20 mouse cellular contexts compared by ENCODE assay signal in the genomic region with DNA sequence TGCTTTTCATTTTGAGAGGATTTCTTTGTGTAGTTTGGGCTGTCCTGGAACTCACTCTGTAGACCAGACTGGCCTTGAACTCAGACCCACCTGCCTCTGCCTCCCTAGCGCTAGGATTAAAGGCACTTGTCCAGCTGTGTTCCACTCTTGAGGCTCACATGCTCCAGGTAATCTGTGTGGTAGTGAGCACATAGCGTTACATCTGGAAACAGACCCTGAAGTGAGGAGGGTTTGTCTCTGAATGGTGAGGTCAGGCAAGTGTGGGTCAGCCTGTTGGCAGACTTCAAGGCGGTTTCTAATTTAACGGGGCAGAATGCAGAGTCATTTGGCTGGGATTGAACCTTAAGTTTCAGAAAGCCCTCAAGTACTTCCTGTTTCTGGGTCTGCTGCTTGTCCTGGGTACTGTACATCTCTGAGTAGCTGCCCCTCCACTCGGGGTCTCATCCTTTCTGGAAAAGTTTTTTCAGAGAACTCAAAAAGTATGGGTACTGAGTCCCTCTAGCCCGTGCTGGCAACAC. TPM values are rescaled to one million over a fixed set of nuclear protein-coding genes. Genes with fewer than 3 reads are reported as not detected.
DNase-seq lines count a peak whose midpoint lies in the region; ATAC-seq and TF ChIP-seq lines count a peak whose summit lies in the region.
"Had no signal": no experiment of that assay in that cellular context is flagged by ENCODE, and none has a peak within 500 bp of the region (broad histone marks: within the 10 kb centered on the region; RNA-seq: fewer than 3 reads in every experiment).

No protein-coding gene starts in this region.

- WGBS in limb, embryonic 12.5 days, result 73% methylated on average over 6 of the region's 6 CpGs
- WGBS in limb, embryonic 10.5 days, result 80% methylated on average over 6 of the region's 6 CpGs
- 73% methylated on average over 6 of the region's 6 CpGs for WGBS in kidney, embryonic 14.5 days

- no peak for TF ChIP-seq CTCF in MEL (IDR thresholded peaks at IDR 0.05 in 2 of 3, conservative IDR thresholded peaks at IDR 0.05 in 1 of 3; ENCODE audit: control insufficient read depth in 1 of 3, insufficient read depth in 1 of 3, low read depth in 2 of 3, low read length in 3 of 3, poor library complexity in 1 of 3, severe bottlenecking in 1 of 3)

- no peaks in the 10 kb centered on the region for H3K9me3 ChIP-seq in limb, embryonic 12.5 days
- no peaks in the 10 kb centered on the region for H3K9me3 ChIP-seq in limb, embryonic 10.5 days (replicated peaks)
- no peaks in the 10 kb centered on the region for H3K9me3 ChIP-seq in MEL (replicated peaks; ENCODE audit: insufficient read depth, low read length)
- no peaks in the 10 kb centered on the region for H3K9me3 ChIP-seq in kidney, embryonic 14.5 days (ENCODE audit: control insufficient read depth, low read length)
- H3K9me3 ChIP-seq: embryonic facial prominence, embryonic 15.5 days; forebrain, embryonic 15.5 days; G1E; hindbrain, embryonic 12.5 days had no signal

- no peaks in the 10 kb centered on the region for H3K27me3 ChIP-seq in limb, embryonic 12.5 days
- H3K27me3 ChIP-seq in limb, embryonic 10.5 days (ENCODE audit: low read depth, poor library complexity, severe bottlenecking), result no peaks in the 10 kb centered on the region
- H3K27me3 ChIP-seq in MEL (ENCODE audit: control insufficient read depth in 1 of 2, insufficient read depth in 2 of 2, low read length in 2 of 2), result no peaks in the 10 kb centered on the region
- no peaks in the 10 kb centered on the region for H3K27me3 ChIP-seq in kidney, embryonic 14.5 days (ENCODE audit: control insufficient read depth, insufficient read depth, low read length)
- H3K27me3 ChIP-seq: embryonic facial prominence, embryonic 15.5 days; forebrain, embryonic 15.5 days; hindbrain, embryonic 12.5 days had no signal

- no peak overlapping the region for H3K9ac ChIP-seq in limb, embryonic 12.5 days (replicated peaks)
- H3K9ac ChIP-seq in MEL (ENCODE audit: control insufficient read depth, low read depth, low read length, poor library complexity, severe bottlenecking), result no peak overlapping the region
- H3K9ac ChIP-seq in kidney, embryonic 14.5 days (ENCODE audit: low read depth, low read length), result no peak overlapping the region
- H3K9ac ChIP-seq: embryonic facial prominence, embryonic 15.5 days; forebrain, embryonic 15.5 days; hindbrain, embryonic 12.5 days had no signal

- H3K27ac ChIP-seq in limb, embryonic 12.5 days, result 0 out of 2 replicates have a peak overlapping the region, but pooled peaks have one; percentile 8
- H3K27ac ChIP-seq in limb, embryonic 10.5 days, result no peak overlapping the region
- no peak overlapping the region for H3K27ac ChIP-seq in MEL (ENCODE audit: control insufficient read depth, low read depth, low read length)
- H3K27ac ChIP-seq in kidney, embryonic 14.5 days (ENCODE audit: low read depth, low read length), result no peak overlapping the region
- H3K27ac ChIP-seq: embryonic facial prominence, embryonic 15.5 days; forebrain, embryonic 15.5 days; hindbrain, embryonic 12.5 days had no signal

- H3K4me1 ChIP-seq in limb, embryonic 12.5 days (replicated peaks), result peaks cover 60% of the 10 kb centered on the region
- peaks cover 65% of the 10 kb centered on the region for H3K4me1 ChIP-seq in limb, embryonic 10.5 days
- H3K4me1 ChIP-seq in MEL (ENCODE audit: control insufficient read depth in 1 of 2, insufficient read depth in 2 of 2, low read length in 2 of 2), result peaks cover 3 to 8% of the 10 kb centered on the region in 2 experiments; a peak in 2 of 4 replicates
- H3K4me1 ChIP-seq in kidney, embryonic 14.5 days (ENCODE audit: control insufficient read depth, insufficient read depth, low read length), result peaks cover 24% of the 10 kb centered on the region

- no peak overlapping the region for H3K4me3 ChIP-seq in limb, embryonic 12.5 days (replicated peaks)
- H3K4me3 ChIP-seq in limb, embryonic 10.5 days, result no peak overlapping the region
- no peak overlapping the region for H3K4me3 ChIP-seq in MEL (ENCODE audit: control insufficient read depth in 1 of 2, insufficient read depth in 1 of 2, low read depth in 2 of 2, low read length in 2 of 2)
- no peak overlapping the region for H3K4me3 ChIP-seq in kidney, embryonic 14.5 days (ENCODE audit: low read length)
- H3K4me3 ChIP-seq: embryonic facial prominence, embryonic 15.5 days; forebrain, embryonic 15.5 days; hindbrain, embryonic 12.5 days had no signal

- TF ChIP-seq RAD21 in MEL (IDR thresholded peaks at IDR 0.05; ENCODE audit: low read depth, low read length), result no peak

- H3K79me2 ChIP-seq in MEL (ENCODE audit: control insufficient read depth, insufficient read depth, low read length, poor library complexity), result peaks cover 43% of the 10 kb centered on the region

- H3K4me2 ChIP-seq in limb, embryonic 12.5 days, result no peak overlapping the region
- H3K4me2 ChIP-seq in kidney, embryonic 14.5 days (replicated peaks; ENCODE audit: low read depth, low read length), result no peak overlapping the region
- H3K4me2 ChIP-seq: embryonic facial prominence, embryonic 15.5 days; forebrain, embryonic 15.5 days; hindbrain, embryonic 12.5 days had no signal

- no peak for TF ChIP-seq EP300 in MEL (IDR thresholded peaks at IDR 0.05; ENCODE audit: low read depth in 1 of 2, low read length in 2 of 2)

- H3K36me3 ChIP-seq in limb, embryonic 12.5 days, result no peaks in the 10 kb centered on the region; the same call in 1 of the 2 replicates
- peaks cover 12% of the 10 kb centered on the region for H3K36me3 ChIP-seq in limb, embryonic 10.5 days
- peaks cover 0 to 8% of the 10 kb centered on the region in 2 experiments; a peak in 3 of 4 replicates for H3K36me3 ChIP-seq in MEL (ENCODE audit: control insufficient read depth in 1 of 2, insufficient read depth in 2 of 2, low read length in 2 of 2)
- no peaks in the 10 kb centered on the region for H3K36me3 ChIP-seq in kidney, embryonic 14.5 days (ENCODE audit: control insufficient read depth, insufficient read depth, low read length)
- H3K36me3 ChIP-seq: embryonic facial prominence, embryonic 15.5 days; forebrain, embryonic 15.5 days; hindbrain, embryonic 12.5 days had no signal

- no peak for ATAC-seq in limb, embryonic 12.5 days (ENCODE audit: insufficient number of reproducible peaks, insufficient read depth, low FRiP score, low TSS enrichment, low read depth)
- no peak for ATAC-seq in kidney, embryonic 14.5 days (ENCODE audit: low FRiP score, low TSS enrichment)
- ATAC-seq in erythroblast, adult 5-6 weeks (replicated peaks; ENCODE audit: low FRiP score, poor library complexity, severe bottlenecking), result no peak
- ATAC-seq: forebrain, embryonic 15.5 days; hindbrain, embryonic 16.5 days; inflammation-experienced regulatory T-cells, adult 6 months had no signal

- peak; percentile 90 for DNase-seq in heart, adult 11 months
- DNase-seq in heart, adult 8-10 months (ENCODE audit: low spot score), result no peak
- no peak for DNase-seq in limb, embryonic 10.5 days (ENCODE audit: low spot score)
- peak; percentile 23 for DNase-seq in MEL (ENCODE audit: low read depth, low spot score)
- DNase-seq: adrenal gland, postnatal 10 days; cerebellum, adult 11-12 months; cerebellum, adult 9-10 months; cerebellum, postnatal 25 days; gastrocnemius, postnatal 14 days; heart, postnatal 4 days; kidney, adult 2 months had no signal

- no peak for TF ChIP-seq POLR2A in MEL (IDR thresholded peaks at IDR 0.05; ENCODE audit: control insufficient read depth in 1 of 2, insufficient read depth in 1 of 2, low read depth in 1 of 2, low read length in 2 of 2, poor library complexity in 1 of 2)

TF ChIP-seq in MEL, 35 proteins besides CTCF, POLR2A, EP300 and RAD21 (continues in another document):
- TF ChIP-seq CHD1 (IDR thresholded peaks at IDR 0.05; ENCODE audit: low read depth, low read length), result no peak
- no peak for TF ChIP-seq NELFE (IDR thresholded peaks at IDR 0.05; ENCODE audit: low read depth, low read length)
- TF ChIP-seq RCOR1 (IDR thresholded peaks at IDR 0.05; ENCODE audit: low read depth, low read length), result no peak
- no peak for TF ChIP-seq ZNF384 (IDR thresholded peaks at IDR 0.05; ENCODE audit: low read depth, low read length)

RNA-seq across cellular contexts. Expression of gene Bend3, which starts 7.2 kb away (rescaled TPM):
- 1 to 10 TPM; 6.2 to 9.1 (median 6.8) TPM for total RNA-seq in heart, adult 8-10 months (2022)
- 5.8 and 5.9 TPM in 2 replicates for polyA plus RNA-seq in limb, embryonic 12.5 days (2016; fragmentation: Nextera tagmentation; extraction: Ambion mirVana)
- polyA plus RNA-seq in limb, embryonic 10.5 days (2016; fragmentation: Nextera tagmentation; extraction: Ambion mirVana), result 10.6 and 11.4 TPM in 2 replicates
- 12.6 and 13.0 TPM in 2 replicates for total RNA-seq in MEL (2012; rRNA removed)
- polyA plus RNA-seq in MEL (2012; ENCODE audit: insufficient read depth in 1 of 2, insufficient read length in 2 of 2, low read depth in 1 of 2, low replicate concordance in 2 of 2, missing spikeins in 1 of 2), result 10 to 100 TPM; 18.7 to 32.8 TPM
- polyA plus RNA-seq in kidney, embryonic 14.5 days (2014; fragmentation: Nextera tagmentation; extraction: Ambion mirVana), result 8.4 and 8.9 TPM in 2 replicates
- 2.1 and 2.3 TPM in 2 replicates for total RNA-seq in erythroblast, adult 5-6 weeks (2015; ENCODE audit: low replicate concordance)
- total RNA-seq in erythroblast, adult 5-6 weeks (2017; ENCODE audit: low replicate concordance), result 0.70 and 0.85 TPM in 2 replicates

RNA-seq across cellular contexts. Expression of gene Gm9803, which starts 38.1 kb away (rescaled TPM):
- 10 to 100 TPM in 1 of 4 experiments, 1 to 10 TPM in 2, not detected in 1; 3.6 to 16.9 (median 7.9) TPM for total RNA-seq in heart, adult 8-10 months (2022)
- 12.8 and 14.1 TPM in 2 replicates for polyA plus RNA-seq in limb, embryonic 12.5 days (2016; fragmentation: Nextera tagmentation; extraction: Ambion mirVana)
- polyA plus RNA-seq in limb, embryonic 10.5 days (2016; fragmentation: Nextera tagmentation; extraction: Ambion mirVana), result 11.1 and 14.8 TPM in 2 replicates
- total RNA-seq in MEL (2012; rRNA removed), result 10.1 and 18.7 TPM in 2 replicates
- polyA plus RNA-seq in MEL (2012; ENCODE audit: insufficient read depth in 1 of 2, insufficient read length in 2 of 2, low read depth in 1 of 2, low replicate concordance in 2 of 2, missing spikeins in 1 of 2), result 100 to 1,000 TPM in 1 of 2 experiments, not detected in 1; 137 TPM
- polyA plus RNA-seq in kidney, embryonic 14.5 days (2014; fragmentation: Nextera tagmentation; extraction: Ambion mirVana), result 10.1 and 11.9 TPM in 2 replicates
- 12.9 and 13.4 TPM in 2 replicates for total RNA-seq in erythroblast, adult 5-6 weeks (2015; ENCODE audit: low replicate concordance)
- 1.3 and 3.3 TPM in 2 replicates for total RNA-seq in erythroblast, adult 5-6 weeks (2017; ENCODE audit: low replicate concordance)

RNA-seq across cellular contexts. Expression of gene 1700021F05Rik, which starts 55.0 kb away (rescaled TPM):
- 100 to 1,000 TPM; 108 to 122 (median 117) TPM for total RNA-seq in heart, adult 8-10 months (2022)
- polyA plus RNA-seq in limb, embryonic 12.5 days (2016; fragmentation: Nextera tagmentation; extraction: Ambion mirVana), result 55.6 and 64.2 TPM in 2 replicates
- polyA plus RNA-seq in limb, embryonic 10.5 days (2016; fragmentation: Nextera tagmentation; extraction: Ambion mirVana), result 59.7 and 63.5 TPM in 2 replicates
- total RNA-seq in MEL (2012; rRNA removed), result 62.3 and 66.5 TPM in 2 replicates
- 10 to 100 TPM in 1 of 2 experiments, not detected in 1; 93.8 TPM for polyA plus RNA-seq in MEL (2012; ENCODE audit: insufficient read depth in 1 of 2, insufficient read length in 2 of 2, low read depth in 1 of 2, low replicate concordance in 2 of 2, missing spikeins in 1 of 2)
- 73.1 and 80.8 TPM in 2 replicates for polyA plus RNA-seq in kidney, embryonic 14.5 days (2014; fragmentation: Nextera tagmentation; extraction: Ambion mirVana)
- total RNA-seq in erythroblast, adult 5-6 weeks (2015; ENCODE audit: low replicate concordance), result 5.6 and 15.4 TPM in 2 replicates
- 8.9 and 11.0 TPM in 2 replicates for total RNA-seq in erythroblast, adult 5-6 weeks (2017; ENCODE audit: low replicate concordance)

Comparison
In these comparisons a context has a peak if more than half of its experiments do, and no peak if none do; other contexts are left out.
1. DNase-seq: peak in heart, adult 11 months (single experiment) and MEL (single experiment); none in heart, adult 8-10 months (single experiment) and limb, embryonic 10.5 days (single experiment).